Mouse (Mus musculus): ENCODE measurements around the gene Slc8a2. TPM values are rescaled to one million over a fixed set of nuclear protein-coding genes. Genes with fewer than 3 reads are reported as not detected.
A peak's percentile ranks its signal among the peaks of the same experiment; 100 is the strongest.

Slc8a2 gene
- total RNA-seq, 2 experiments from 2014 or later, result 1.3 to 1.4 TPM

- DNase-seq, result peak in 1 of 2 experiments; percentile 9
- intact Hi-C loops (cut with DNase I), result no loop called here
Observed at GRCm38 (mm10) chr7:16207076-16207475, 77.5 kb downstream of the Slc8a2 start.

- intact Hi-C loops (cut with DNase I), result no loop called here
- DNase-seq, result peak; percentile 15 to 17
Observed at GRCm38 (mm10) chr7:16207496-16207895, 77.9 kb downstream of the Slc8a2 start.

GRCm38 (mm10) chr7:16208781-16209665 is 79.4 kb downstream of the Slc8a2 start:
- intact Hi-C loops (cut with DNase I), result no loop called here
- DNase-seq, result no peak

Other genes with a start within 250 kb of the Slc8a2 start
- gene Crx, start 249.9 kb upstream of the Slc8a2 start, total RNA-seq (2021), result not detected
- not detected for gene Crxos, start 247.2 kb upstream of the Slc8a2 start, total RNA-seq (2021)
- 100 to 1,000 TPM; 184 to 195 TPM for gene Selenow, start 207.4 kb upstream of the Slc8a2 start, total RNA-seq (2021)
- gene Nop53, start 183.8 kb upstream of the Slc8a2 start, total RNA-seq (2021), result 100 to 1,000 TPM; 152 to 153 TPM
- gene Ehd2, start 162.3 kb upstream of the Slc8a2 start, total RNA-seq (2021), result 100 to 1,000 TPM; 224 to 236 TPM
- 1 to 10 TPM; 9.3 to 9.6 TPM for gene Bicra, start 81.9 kb upstream of the Slc8a2 start, total RNA-seq (2021)
- not detected for gene Zfp541, start 68.0 kb upstream of the Slc8a2 start, total RNA-seq (2021)
- gene Napa, start 31.4 kb upstream of the Slc8a2 start, total RNA-seq (2021), result 100 to 1,000 TPM in 1 of 2 experiments, 10 to 100 TPM in 1; 93.2 to 100 TPM
- gene Kptn, start 9.9 kb upstream of the Slc8a2 start, total RNA-seq (2021), result 10 to 100 TPM; 24.1 to 27.7 TPM
- 1 to 10 TPM; 6.1 to 6.5 TPM for gene Meis3, start 45.3 kb downstream of the Slc8a2 start, total RNA-seq (2021)
- gene Dhx34, start 92.2 kb downstream of the Slc8a2 start, total RNA-seq (2021), result 1 to 10 TPM; 7.5 to 9.9 TPM
- under 1 TPM; 0.38 to 0.50 TPM for gene C5ar2, start 114.3 kb downstream of the Slc8a2 start, total RNA-seq (2021)
- 1 to 10 TPM; 4.6 to 4.8 TPM for gene C5ar1, start 129.7 kb downstream of the Slc8a2 start, total RNA-seq (2021)
- 10 to 100 TPM; 15.6 to 15.7 TPM for gene Inafm1, start 143.8 kb downstream of the Slc8a2 start, total RNA-seq (2021)
- 10 to 100 TPM; 38.2 to 39.1 TPM for gene Ccdc9, start 157.0 kb downstream of the Slc8a2 start, total RNA-seq (2021)
- 1 to 10 TPM; 9.5 to 9.8 TPM for gene Bbc3, start 178.6 kb downstream of the Slc8a2 start, total RNA-seq (2021)